Mouse (Mus musculus) thymus, adult 2 months (tissue): Measurements from ENCODE around the gene 3110082I17Rik. TPM values are rescaled to one million over a fixed set of nuclear protein-coding genes. Genes with fewer than 3 reads are reported as not detected.
A peak's percentile ranks its signal among the peaks of the same experiment; 100 is the strongest.

Experiments
- DNase-seq: peaks from one replicate; pipeline ENCODE4 v3.0.0; 2021
- H3K27ac ChIP-seq: fragments of 200-500 bp; 2 replicates; pipeline ENCODE4 v1.5.1; 2012; ENCODE audit warnings: low read length, control low read depth; ENCODE audit not compliant: control insufficient read depth, insufficient read depth
- H3K27me3 ChIP-seq: fragments of 200-500 bp; 2 replicates; pipeline ENCODE4 v1.6.1; 2012; ENCODE audit warnings: mild to moderate bottlenecking, low read length, moderate library complexity, mixed read lengths; ENCODE audit not compliant: control insufficient read depth, insufficient read depth
- H3K36me3 ChIP-seq: fragments of 200-500 bp; 2 replicates; pipeline ENCODE4 v1.6.1; 2012; ENCODE audit warnings: mild to moderate bottlenecking, low read length, moderate library complexity; ENCODE audit not compliant: control insufficient read depth, insufficient read depth
- H3K4me1 ChIP-seq: fragments of 200-500 bp; replicated peaks from 2 replicates; pipeline ENCODE4 v1.6.1; 2012; ENCODE audit warnings: low read length; ENCODE audit not compliant: control insufficient read depth, insufficient read depth
- H3K4me3 ChIP-seq: fragments of 200-500 bp; 2 replicates; pipeline ENCODE4 v1.5.1; 2012; ENCODE audit warnings: mild to moderate bottlenecking, low read length, control low read depth, moderate library complexity; ENCODE audit not compliant: control insufficient read depth, insufficient read depth
- CTCF ChIP-seq: fragments of 200-500 bp; IDR thresholded peaks from 2 replicates; pipeline ENCODE4 v1.5.1; 2012; ENCODE audit warnings: mild to moderate bottlenecking, control low read depth, low read length, moderate library complexity, borderline replicate concordance; ENCODE audit not compliant: control insufficient read depth, poor library complexity, insufficient read depth; ENCODE audit errors: extremely low read depth
- POLR2A ChIP-seq: fragments of 200-500 bp; IDR thresholded peaks from 2 replicates; pipeline ENCODE4 v1.6.1; 2012; ENCODE audit warnings: mild to moderate bottlenecking, low read length, control low read depth, moderate library complexity; ENCODE audit not compliant: control insufficient read depth, poor library complexity, insufficient read depth; ENCODE audit errors: extremely low read depth
- WGBS: fragments of 180-500 bp; shearing (Covaris S2); methylation state at CpG from one replicate; pipeline ENCODE4 v1.1.7; 2018; 5-methylcytosine and 5-hydroxymethylcytosine counted together
- polyA plus RNA-seq: library from polyadenylated mRNA; depleted of rRNA; stranded (reverse); fragments of >200 nt; gene quantifications from 2 replicates; pipeline ENCODE4 v1.2.3, GENCODE M21; 2012

3110082I17Rik gene
- polyA plus RNA-seq, 1 experiment: 7.5 TPM

DNA sequence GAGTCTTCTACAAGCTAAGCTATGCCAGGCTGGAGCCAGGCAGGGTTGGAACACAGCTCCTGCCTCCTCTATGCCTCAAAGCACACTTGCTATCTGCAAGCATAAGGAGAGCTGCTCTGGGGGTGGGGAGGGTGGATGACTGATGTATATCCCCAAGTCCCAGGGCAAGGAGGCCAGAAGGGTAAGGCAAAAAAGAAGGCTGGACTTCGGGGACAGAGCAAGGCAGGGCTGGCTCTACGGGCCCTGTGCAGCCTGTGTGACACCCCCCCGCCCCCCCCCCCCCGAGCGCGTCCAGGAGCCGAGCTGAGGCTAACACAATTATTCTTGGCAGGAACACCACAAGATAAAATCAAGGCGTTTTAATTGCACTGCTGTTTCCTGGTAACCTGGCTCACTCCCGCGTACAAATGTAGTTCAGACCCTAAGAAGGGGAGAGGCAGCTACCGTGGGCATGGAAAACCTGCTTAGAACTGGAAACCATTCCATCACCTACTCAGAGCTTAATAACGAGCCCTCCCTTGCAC, 30.4 kb downstream of the 3110082I17Rik start:
- WGBS: 37% methylated on average over 12 of the region's 12 CpGs
- TF ChIP-seq POLR2A: no peak
- no peak for TF ChIP-seq CTCF
- Histone ChIP-seq H3K4me3 (no peak overlapping the region), H3K4me1 (peaks cover 5% of the 10 kb centered on the region; the same call in 1 of the 2 replicates), H3K27ac (no peak overlapping the region), H3K27me3 (no peaks in the 10 kb centered on the region), H3K36me3 (no peaks in the 10 kb centered on the region)
- DNase-seq: no peak

DNA sequence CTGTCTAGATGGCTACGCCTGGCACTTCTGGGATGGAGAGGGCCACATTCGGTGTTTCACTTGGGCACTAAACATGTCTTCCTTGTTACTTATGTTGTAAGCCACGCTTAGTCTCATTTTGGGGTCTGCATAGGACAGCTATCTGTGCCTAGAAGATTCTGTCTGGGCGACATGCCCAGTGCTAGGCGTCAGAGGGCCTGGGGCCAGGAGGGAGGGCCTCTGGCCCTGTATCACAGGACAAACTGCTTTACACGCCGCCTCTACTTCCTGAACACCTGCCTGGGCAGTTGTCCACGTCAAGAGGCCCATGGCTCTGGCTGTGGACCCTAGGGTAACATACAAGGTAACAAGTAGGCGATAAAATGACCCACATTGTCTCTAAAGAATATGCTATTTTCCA, 32.3 kb downstream of the 3110082I17Rik start:
- Histone ChIP-seq H3K27ac (no peak overlapping the region), H3K27me3 (no peaks in the 10 kb centered on the region), H3K4me1 (peaks cover 5% of the 10 kb centered on the region; the same call in 1 of the 2 replicates), H3K4me3 (no peak overlapping the region), H3K36me3 (no peaks in the 10 kb centered on the region)
- DNase-seq: no peak
- no peak for TF ChIP-seq POLR2A
- TF ChIP-seq CTCF: no peak
- 93% methylated on average over 9 of the region's 9 CpGs for WGBS

DNA sequence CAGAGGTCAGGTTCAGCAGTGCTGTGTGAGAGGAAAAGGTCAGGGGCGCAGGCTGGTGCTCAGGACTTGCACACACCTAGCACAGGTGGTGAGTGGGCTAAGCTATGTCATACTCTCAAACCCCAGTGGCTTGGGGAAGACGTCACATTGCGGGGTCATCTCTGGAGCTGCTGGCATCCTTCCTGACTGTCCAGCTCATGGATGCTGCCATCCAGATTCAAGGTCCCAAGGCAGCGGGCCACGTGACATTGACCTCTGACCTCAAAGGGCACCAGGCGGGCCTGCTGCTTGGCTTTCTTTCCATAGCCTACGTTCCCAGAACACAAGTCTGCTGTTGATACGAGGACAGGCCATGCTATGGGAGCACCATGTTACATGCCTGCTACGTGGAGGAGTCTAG, 33.3 kb downstream of the 3110082I17Rik start:
- Histone ChIP-seq H3K27ac (no peak overlapping the region), H3K4me1 (peaks cover 6% of the 10 kb centered on the region), H3K4me3 (no peak overlapping the region), H3K27me3 (no peaks in the 10 kb centered on the region), H3K36me3 (no peaks in the 10 kb centered on the region)
- WGBS: 95% methylated on average over 9 of the region's 9 CpGs
- TF ChIP-seq CTCF: no peak
- no peak for TF ChIP-seq POLR2A
- DNase-seq: no peak

DNA sequence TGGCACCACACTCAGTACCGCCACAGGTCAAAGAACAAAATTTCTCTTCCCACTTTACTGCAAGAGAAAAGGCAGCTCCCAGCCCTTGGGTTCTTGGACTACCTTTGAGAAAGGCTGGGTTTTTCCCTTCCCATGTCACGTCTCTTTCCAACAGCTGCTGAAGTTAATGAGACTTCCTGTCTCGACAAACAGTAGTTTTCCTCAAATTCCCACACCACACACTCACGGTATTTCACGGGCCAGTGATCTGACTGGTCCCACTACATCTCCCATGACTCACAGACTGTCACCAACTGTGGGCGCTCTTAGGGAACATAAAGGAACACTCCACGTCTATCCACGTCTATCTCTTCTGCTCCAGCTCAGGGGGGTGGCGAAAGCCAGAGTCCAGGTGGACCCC, 35.1 kb downstream of the 3110082I17Rik start:
- TF ChIP-seq CTCF (no peak), POLR2A (no peak)
- Histone ChIP-seq H3K27ac (no peak overlapping the region), H3K36me3 (no peaks in the 10 kb centered on the region), H3K4me3 (no peak overlapping the region), H3K4me1 (peaks cover 19% of the 10 kb centered on the region), H3K27me3 (no peaks in the 10 kb centered on the region)
- DNase-seq: no peak
- 89% methylated on average over 9 of the region's 9 CpGs for WGBS

DNA sequence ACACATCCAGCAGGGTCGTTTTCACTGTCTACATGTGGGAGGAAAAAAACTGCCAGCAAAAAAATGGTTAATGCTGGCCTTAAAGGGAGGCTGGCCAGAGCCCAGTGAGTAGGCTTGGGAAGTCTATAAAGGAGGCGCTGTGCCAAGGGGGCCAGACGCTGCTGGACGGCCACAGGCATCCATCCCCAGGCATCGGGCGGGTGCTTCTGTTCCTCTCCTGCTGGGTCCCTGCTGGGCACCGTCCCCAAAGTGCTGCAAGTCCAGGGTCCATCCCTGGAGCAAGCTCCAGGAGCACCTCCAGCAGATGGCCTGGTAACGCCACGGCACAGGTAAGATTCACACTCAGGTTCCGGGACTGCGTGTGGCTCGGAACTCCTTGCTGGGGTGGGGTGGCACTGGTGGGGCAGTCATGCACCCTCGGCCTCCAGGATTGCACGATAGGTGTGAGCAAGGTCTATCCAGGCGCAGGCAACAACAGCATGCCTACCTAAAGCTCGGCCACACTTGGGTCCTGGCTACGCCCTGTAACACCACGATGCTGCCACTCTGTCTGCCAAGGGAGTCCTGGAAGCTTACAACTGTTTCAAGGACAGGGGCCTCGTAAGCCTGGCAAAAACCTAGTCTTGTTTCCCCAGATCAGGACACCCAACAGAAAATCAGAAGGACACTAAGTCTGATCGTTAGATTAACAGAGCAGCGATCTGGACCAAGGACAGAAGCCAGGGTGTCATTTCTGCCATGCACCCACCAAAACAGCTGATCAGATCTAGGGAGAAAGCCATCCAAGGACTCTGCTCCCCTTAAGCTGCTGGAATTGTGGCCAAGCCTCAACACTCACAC, 37.1 kb downstream of the 3110082I17Rik start, which contains the start of gene Gper1:
Gene Gper1, plus strand, starts transcription at position 126 of the 840 bp plus-strand sequence.
- WGBS: 97% methylated on average over 21 of the region's 21 CpGs
- H3K27me3 ChIP-seq: no peaks in the 10 kb centered on the region
- TF ChIP-seq POLR2A (no peak), CTCF (no peak)
- no peak for DNase-seq
- H3K36me3 ChIP-seq: no peaks in the 10 kb centered on the region
- H3K27ac ChIP-seq: no peak within 1 kb of the TSS; the same call in 1 of the 2 replicates
- H3K4me1 ChIP-seq: peaks cover 34% of the 10 kb centered on the region
- no peak within 1 kb of the TSS for H3K4me3 ChIP-seq

DNA sequence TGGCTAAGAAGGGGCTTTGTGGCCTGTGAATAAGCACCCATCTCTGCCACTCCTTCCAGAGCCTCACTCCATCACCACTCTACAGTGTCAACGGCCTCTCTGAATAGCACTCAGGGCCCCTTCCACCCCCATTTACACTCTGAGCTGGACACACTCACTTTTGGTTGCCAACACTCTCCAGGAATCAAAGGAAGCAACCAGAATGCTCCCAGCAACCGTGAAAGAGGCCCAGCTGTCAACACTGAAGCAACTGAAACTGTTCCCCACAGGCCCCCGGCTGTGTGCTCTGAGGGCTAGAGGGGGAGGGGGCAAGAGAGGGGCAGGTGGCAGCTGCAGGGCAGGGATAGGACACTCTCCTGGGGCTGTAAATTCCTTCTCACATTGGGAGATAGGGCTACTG, 41.7 kb downstream of the 3110082I17Rik start:
- WGBS: 6% methylated on average over 3 of the region's 3 CpGs
- peak overlapping the region; percentile 75 for H3K27ac ChIP-seq
- peak; percentile 66 for DNase-seq
- H3K4me3 ChIP-seq: no peak overlapping the region
- no peaks in the 10 kb centered on the region for H3K27me3 ChIP-seq
- peaks cover 38% of the 10 kb centered on the region for H3K4me1 ChIP-seq
- no peaks in the 10 kb centered on the region for H3K36me3 ChIP-seq
- TF ChIP-seq CTCF: no peak
- TF ChIP-seq POLR2A: no peak

DNA sequence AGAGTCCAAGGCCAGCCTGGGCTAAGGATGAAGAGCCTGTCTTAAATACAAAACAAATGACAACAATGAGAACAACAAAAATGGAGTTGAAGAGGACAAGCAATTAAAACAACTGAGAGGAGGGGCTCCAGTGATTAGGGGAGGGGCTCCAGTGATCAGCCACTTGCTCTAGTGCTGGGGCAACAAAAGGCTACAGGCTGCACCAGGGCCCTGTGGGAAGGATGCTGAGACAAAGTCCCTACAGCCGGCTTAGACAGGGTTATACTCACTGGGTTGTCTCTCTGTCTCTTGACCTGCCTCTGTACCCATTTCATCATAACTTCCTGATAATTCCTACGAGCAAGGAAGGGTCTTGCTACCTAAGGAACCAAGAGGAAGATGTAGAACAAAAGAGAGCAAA, 42.2 kb downstream of the 3110082I17Rik start:
- no peaks in the 10 kb centered on the region for H3K27me3 ChIP-seq
- H3K4me3 ChIP-seq: no peak overlapping the region
- 61% methylated on average over 2 of the region's 2 CpGs for WGBS
- H3K27ac ChIP-seq: peak overlapping the region; percentile 75
- DNase-seq: no peak
- H3K36me3 ChIP-seq: no peaks in the 10 kb centered on the region
- H3K4me1 ChIP-seq: peaks cover 38% of the 10 kb centered on the region
- TF ChIP-seq CTCF (no peak), POLR2A (no peak)
